Mouse (Mus musculus): ENCODE measurements around the gene Aoc3. TPM values are rescaled to one million over a fixed set of nuclear protein-coding genes. Genes with fewer than 3 reads are reported as not detected.

The Aoc3 gene
- polyA plus RNA-seq, 1 experiment from 2014 or later: not detected

Small RNA genes within 50 kb of the gene (microRNA-seq; reads per million reads assigned to microRNA genes)
- not detected for gene Gm25593

Other genes with a start within 250 kb of the Aoc3 start
- gene Coasy, start 248.0 kb upstream of the Aoc3 start, polyA plus RNA-seq (2015; fragmentation: Nextera tagmentation; extraction: Ambion mirVana): 47.1 and 52.8 TPM in 2 replicates
- 85.9 and 90.9 TPM in 2 replicates for gene Mlx, start 243.3 kb upstream of the Aoc3 start, polyA plus RNA-seq (2015; fragmentation: Nextera tagmentation; extraction: Ambion mirVana)
- 27.9 and 30.8 TPM in 2 replicates for gene Psmc3ip, start 235.2 kb upstream of the Aoc3 start, polyA plus RNA-seq (2015; fragmentation: Nextera tagmentation; extraction: Ambion mirVana)
- 21.8 and 28.5 TPM in 2 replicates for gene Retreg3, start 210.7 kb upstream of the Aoc3 start, polyA plus RNA-seq (2015; fragmentation: Nextera tagmentation; extraction: Ambion mirVana)
- 89.4 and 91.0 TPM in 2 replicates for gene Tubg1, start 210.7 kb upstream of the Aoc3 start, polyA plus RNA-seq (2015; fragmentation: Nextera tagmentation; extraction: Ambion mirVana)
- 29.8 and 31.6 TPM in 2 replicates for gene Tubg2, start 174.7 kb upstream of the Aoc3 start, polyA plus RNA-seq (2015; fragmentation: Nextera tagmentation; extraction: Ambion mirVana)
- 1.3 and 1.5 TPM in 2 replicates for gene Cntnap1, start 160.1 kb upstream of the Aoc3 start, polyA plus RNA-seq (2015; fragmentation: Nextera tagmentation; extraction: Ambion mirVana)
- gene Plekhh3, start 159.3 kb upstream of the Aoc3 start, polyA plus RNA-seq (2015; fragmentation: Nextera tagmentation; extraction: Ambion mirVana): 7.3 and 8.1 TPM in 2 replicates
- 0.19 and 0.38 TPM in 2 replicates for gene Ccr10, start 155.2 kb upstream of the Aoc3 start, polyA plus RNA-seq (2015; fragmentation: Nextera tagmentation; extraction: Ambion mirVana)
- gene Ezh1, start 104.1 kb upstream of the Aoc3 start, polyA plus RNA-seq (2015; fragmentation: Nextera tagmentation; extraction: Ambion mirVana): 17.6 and 17.7 TPM in 2 replicates
- gene Ramp2, start 84.6 kb upstream of the Aoc3 start, polyA plus RNA-seq (2015; fragmentation: Nextera tagmentation; extraction: Ambion mirVana): 64.4 and 65.7 TPM in 2 replicates
- 110 and 111 TPM in 2 replicates for gene Vps25, start 76.9 kb upstream of the Aoc3 start, polyA plus RNA-seq (2015; fragmentation: Nextera tagmentation; extraction: Ambion mirVana)
- 7.2 and 7.5 TPM in 2 replicates for gene Wnk4, start 70.0 kb upstream of the Aoc3 start, polyA plus RNA-seq (2015; fragmentation: Nextera tagmentation; extraction: Ambion mirVana)
- 1.2 and 1.3 TPM in 2 replicates for gene Cntd1, start 51.6 kb upstream of the Aoc3 start, polyA plus RNA-seq (2015; fragmentation: Nextera tagmentation; extraction: Ambion mirVana)
- 210 and 213 TPM in 2 replicates for gene Coa3, start 51.5 kb upstream of the Aoc3 start, polyA plus RNA-seq (2015; fragmentation: Nextera tagmentation; extraction: Ambion mirVana)
- 178 and 194 TPM in 2 replicates for gene Becn1, start 28.3 kb upstream of the Aoc3 start, polyA plus RNA-seq (2015; fragmentation: Nextera tagmentation; extraction: Ambion mirVana)
- gene Psme3, start 14.4 kb upstream of the Aoc3 start, polyA plus RNA-seq (2015; fragmentation: Nextera tagmentation; extraction: Ambion mirVana): 126 and 134 TPM in 2 replicates
- gene Aoc2, start 5.5 kb upstream of the Aoc3 start, polyA plus RNA-seq (2015; fragmentation: Nextera tagmentation; extraction: Ambion mirVana): 2.4 and 2.5 TPM in 2 replicates
- not detected in 2 replicates for gene G6pc, start 37.0 kb downstream of the Aoc3 start, polyA plus RNA-seq (2015; fragmentation: Nextera tagmentation; extraction: Ambion mirVana)
- gene Aarsd1, start 87.0 kb downstream of the Aoc3 start, polyA plus RNA-seq (2015; fragmentation: Nextera tagmentation; extraction: Ambion mirVana): 94.8 and 101 TPM in 2 replicates
- gene Gm27029, start 94.2 kb downstream of the Aoc3 start, polyA plus RNA-seq (2015; fragmentation: Nextera tagmentation; extraction: Ambion mirVana): 6.6 and 8.5 TPM in 2 replicates
- 26.2 and 26.4 TPM in 2 replicates for gene Rundc1, start 94.5 kb downstream of the Aoc3 start, polyA plus RNA-seq (2015; fragmentation: Nextera tagmentation; extraction: Ambion mirVana)
- 2.0 and 2.6 TPM in 2 replicates for gene Ptges3l, start 94.7 kb downstream of the Aoc3 start, polyA plus RNA-seq (2015; fragmentation: Nextera tagmentation; extraction: Ambion mirVana)
- 303 and 310 TPM in 2 replicates for gene Rpl27, start 111.7 kb downstream of the Aoc3 start, polyA plus RNA-seq (2015; fragmentation: Nextera tagmentation; extraction: Ambion mirVana)
- 2.2 and 2.3 TPM in 2 replicates for gene Ifi35, start 117.8 kb downstream of the Aoc3 start, polyA plus RNA-seq (2015; fragmentation: Nextera tagmentation; extraction: Ambion mirVana)
- 102 and 117 TPM in 2 replicates for gene Rnd2, start 134.4 kb downstream of the Aoc3 start, polyA plus RNA-seq (2015; fragmentation: Nextera tagmentation; extraction: Ambion mirVana)
- gene Vat1, start 135.6 kb downstream of the Aoc3 start, polyA plus RNA-seq (2015; fragmentation: Nextera tagmentation; extraction: Ambion mirVana): 79.5 and 91.5 TPM in 2 replicates
- 4.7 and 5.3 TPM in 2 replicates for gene Brca1, start 221.3 kb downstream of the Aoc3 start, polyA plus RNA-seq (2015; fragmentation: Nextera tagmentation; extraction: Ambion mirVana)
- gene Nbr1, start 221.5 kb downstream of the Aoc3 start, polyA plus RNA-seq (2015; fragmentation: Nextera tagmentation; extraction: Ambion mirVana): 113 and 116 TPM in 2 replicates